Mouse (Mus musculus): ENCODE measurements at regions not wholly inside any gene's neighbourhood (a gene's known extent, or its start where the extent isn't known, plus 50 kb on each side); places are given as distances from the start of the nearest gene placed in this dataset.
"Not testable (repeated sequence)": the region's sequence is repeated elsewhere in the genome, so short reads cannot be mapped to it uniquely, and the experiment has no call there.

DNA sequence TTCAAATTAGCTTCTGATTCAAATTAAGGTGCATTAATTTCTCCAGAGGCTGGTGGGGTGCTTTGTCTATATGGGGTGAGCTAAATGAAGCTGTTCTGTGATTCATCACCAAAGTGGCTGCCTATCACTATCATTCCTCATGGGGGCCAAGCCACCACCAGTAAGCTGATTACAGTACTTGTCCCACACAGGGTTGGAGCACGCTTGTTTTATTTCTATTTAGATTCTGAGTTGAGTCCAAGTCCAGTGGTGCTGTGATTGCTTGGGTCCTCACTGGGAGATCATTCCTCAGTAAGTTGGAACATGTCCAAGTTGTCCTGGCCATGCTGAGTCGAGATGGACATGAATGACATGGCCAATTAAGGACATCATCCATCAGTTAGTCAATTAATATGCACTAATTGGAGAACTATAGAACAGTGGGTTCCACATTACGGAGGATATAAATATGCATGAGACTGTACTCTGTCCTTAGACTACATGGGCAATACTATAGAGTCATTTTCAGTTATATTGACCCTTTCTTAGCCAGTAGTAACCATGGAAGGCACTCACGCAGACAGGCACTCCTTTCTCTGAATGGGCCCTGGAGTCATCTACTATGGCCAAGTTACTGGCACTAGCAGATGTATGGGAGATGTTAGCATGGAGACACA is 105.3 kb upstream of the Tacr1 start:
- no peaks in the 10 kb centered on the region for H3K4me1 ChIP-seq
- no peaks in the 10 kb centered on the region for H3K36me3 ChIP-seq (replicated peaks)
- no peaks in the 10 kb centered on the region for H3K27me3 ChIP-seq
- H3K9me3 ChIP-seq: no peaks in the 10 kb centered on the region
- H3K4me2 ChIP-seq: no peak overlapping the region
- H3K9ac ChIP-seq: no peak overlapping the region
- 0 out of 2 replicates have a peak, but pooled peaks have one; percentile 23 for ATAC-seq (ENCODE audit: low FRiP score)
- 66% methylated on average over 4 of the region's 4 CpGs for WGBS
- H3K27ac ChIP-seq: no peak overlapping the region
- H3K4me3 ChIP-seq (replicated peaks): no peak overlapping the region

- WGBS: 55% methylated on average over 5 of the region's 5 CpGs
- H3K9me3 ChIP-seq; H3K27me3 ChIP-seq; H3K9ac ChIP-seq; H3K36me3 ChIP-seq (replicated peaks); H3K4me1 ChIP-seq; H3K4me2 ChIP-seq; ATAC-seq (ENCODE audit: low FRiP score); H3K4me3 ChIP-seq (replicated peaks); H3K27ac ChIP-seq: not testable (repeated sequence)
Measured at GRCm38 (mm10) chr6:82302241-82302640, 99.9 kb upstream of the Tacr1 start.

DNA sequence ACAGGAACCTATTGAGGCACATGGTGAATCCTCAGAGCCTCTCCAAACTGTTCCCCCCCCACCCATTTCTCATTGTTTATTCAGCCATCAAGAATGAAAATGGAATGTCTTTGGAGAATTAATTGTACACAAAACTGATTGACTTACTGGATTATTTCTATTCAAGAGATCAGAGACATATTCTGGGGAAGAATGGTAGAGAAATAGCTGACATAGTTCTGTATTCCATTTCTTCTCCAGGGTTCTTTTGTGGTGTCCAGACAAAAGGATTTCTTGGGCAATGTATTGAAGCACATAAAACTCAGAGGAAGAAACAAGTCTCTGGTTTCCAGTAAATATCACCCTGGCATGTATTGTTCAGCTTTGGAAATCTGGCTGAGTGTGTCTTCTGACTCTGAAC is 88.4 kb upstream of the Tacr1 start:
- Histone ChIP-seq H3K27ac (no peak overlapping the region), H3K4me1 (no peaks in the 10 kb centered on the region), H3K36me3 (replicated peaks) (no peaks in the 10 kb centered on the region), H3K27me3 (no peaks in the 10 kb centered on the region), H3K4me3 (replicated peaks) (no peak overlapping the region), H3K9ac (no peak overlapping the region), H3K9me3 (no peaks in the 10 kb centered on the region), H3K4me2 (no peak overlapping the region)
- ATAC-seq (ENCODE audit: low FRiP score): no peak

Data from forebrain, embryonic 12.5 days (tissue).